Mouse (Mus musculus): ENCODE measurements around the gene Capn15.

Gene Capn15

DNA sequence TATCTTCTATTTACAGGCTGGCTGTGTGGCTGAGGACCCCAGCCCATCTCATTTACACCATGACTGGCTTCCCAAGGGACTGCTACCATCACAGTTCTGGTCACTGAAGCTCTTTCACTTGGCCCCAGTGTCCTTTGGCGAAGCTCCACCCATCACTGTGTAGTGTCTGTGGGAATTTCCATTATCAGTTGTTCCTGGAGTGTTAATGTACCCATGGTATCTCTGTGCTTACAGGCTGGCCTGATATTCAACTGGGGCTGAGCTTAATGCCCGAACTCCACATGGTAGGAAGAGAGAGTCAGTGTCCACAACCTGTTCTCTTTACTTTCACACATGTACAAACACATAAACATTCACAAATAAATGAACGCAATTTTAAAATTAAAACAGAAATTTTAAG, 7.9 kb upstream of the Capn15 start:
- no peak for DNase-seq (ENCODE audit: low spot score)

DNA sequence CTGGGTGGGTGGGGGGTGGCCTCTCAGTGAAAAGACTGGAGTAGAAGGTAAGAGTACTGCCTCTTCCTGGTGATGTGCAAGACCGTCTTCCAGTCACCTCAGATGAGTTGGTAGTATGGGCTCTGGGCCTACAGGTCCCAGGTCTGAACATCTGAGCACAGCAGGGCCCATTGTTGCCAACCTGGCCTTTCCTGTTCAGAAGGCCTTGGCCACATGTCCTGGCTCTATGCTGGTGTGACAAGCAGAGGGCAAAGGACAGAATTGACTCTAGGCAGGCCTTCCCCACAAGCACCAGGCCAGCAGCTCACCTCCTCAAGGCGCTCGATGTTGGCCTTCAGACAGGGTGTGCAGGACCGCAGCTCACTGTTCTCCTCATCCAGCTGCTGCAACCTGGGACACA, 6.7 kb upstream of the Capn15 start:
- no peak for DNase-seq (ENCODE audit: low spot score)

DNA sequence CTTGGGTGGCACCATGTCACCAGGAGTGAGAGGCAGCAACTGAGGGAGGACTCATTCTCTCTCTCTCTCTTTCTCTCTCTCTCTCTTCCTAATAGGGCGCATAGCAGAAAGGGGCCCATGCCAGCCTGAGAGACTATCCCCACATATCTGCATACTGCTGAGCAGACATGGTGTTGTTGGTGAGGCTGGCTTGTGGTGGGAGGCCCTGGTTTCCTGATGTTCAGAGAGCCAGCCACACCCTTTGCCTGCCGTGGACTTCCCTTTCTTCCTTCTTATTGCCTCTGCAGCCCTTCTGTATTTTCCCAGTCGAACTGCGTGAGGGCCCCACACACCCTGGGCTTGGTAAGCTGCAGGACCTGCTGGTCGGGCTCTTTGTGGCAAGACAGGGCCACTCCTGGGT, 4.7 kb upstream of the Capn15 start:
- no peak for DNase-seq (ENCODE audit: low spot score)

DNA sequence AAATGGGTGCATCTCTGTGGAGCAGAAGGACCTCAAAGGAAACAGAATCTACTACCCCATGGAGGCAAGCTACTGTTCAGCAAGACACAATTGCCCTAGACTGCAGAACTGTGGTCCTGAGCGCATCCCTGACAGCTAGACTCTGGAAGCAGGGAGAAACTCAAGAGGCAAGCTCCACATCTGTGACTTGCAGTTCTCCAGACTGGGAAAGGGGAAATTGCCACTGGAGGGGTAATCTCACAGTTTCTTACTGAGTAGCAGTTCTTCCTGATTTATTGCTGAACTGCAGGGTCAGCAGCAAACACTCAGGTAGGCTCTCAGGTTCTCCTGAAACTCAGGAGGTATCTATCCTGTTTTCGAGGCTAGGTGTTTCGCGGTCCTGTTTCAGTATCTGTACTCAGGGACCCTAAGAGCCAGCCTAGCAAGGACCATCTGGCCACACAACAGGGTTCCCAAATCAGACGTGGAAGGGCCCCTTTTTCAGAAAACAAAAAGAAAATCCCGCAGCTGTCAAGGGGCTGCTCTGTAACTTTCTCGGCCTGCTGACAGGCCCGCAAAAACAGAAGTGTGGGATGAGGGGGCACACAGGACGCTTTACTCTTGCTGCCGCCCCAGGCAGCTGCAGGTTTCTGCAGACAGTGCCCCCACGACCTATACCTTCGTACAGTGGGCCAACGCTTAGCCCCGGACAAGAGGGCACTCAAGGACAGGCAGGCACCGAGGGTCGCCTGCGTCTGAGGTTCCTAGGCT, 865 bp downstream of the Capn15 start:
- peak; percentile 10 for DNase-seq (ENCODE audit: low spot score)

DNA sequence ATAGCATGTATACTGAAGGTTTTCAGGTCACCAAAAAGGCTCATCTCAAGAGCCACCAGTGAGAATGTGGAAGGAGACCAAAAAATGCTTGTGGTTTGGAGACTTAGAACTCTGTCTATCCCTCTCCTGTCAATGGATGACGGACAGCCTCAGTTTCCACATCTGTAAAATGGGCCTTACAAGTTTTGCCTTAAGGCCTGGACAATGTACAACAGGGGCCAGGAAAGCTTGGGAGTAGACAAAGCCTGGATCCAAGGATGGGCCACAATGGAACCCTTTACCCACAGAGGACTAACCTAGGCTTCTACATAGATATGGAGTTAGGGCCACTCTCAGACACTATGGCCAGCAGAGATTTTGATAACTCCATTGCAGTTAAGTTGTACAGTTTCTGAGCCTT, 1.5 kb downstream of the Capn15 start:
- DNase-seq (ENCODE audit: low spot score), result no peak

DNA sequence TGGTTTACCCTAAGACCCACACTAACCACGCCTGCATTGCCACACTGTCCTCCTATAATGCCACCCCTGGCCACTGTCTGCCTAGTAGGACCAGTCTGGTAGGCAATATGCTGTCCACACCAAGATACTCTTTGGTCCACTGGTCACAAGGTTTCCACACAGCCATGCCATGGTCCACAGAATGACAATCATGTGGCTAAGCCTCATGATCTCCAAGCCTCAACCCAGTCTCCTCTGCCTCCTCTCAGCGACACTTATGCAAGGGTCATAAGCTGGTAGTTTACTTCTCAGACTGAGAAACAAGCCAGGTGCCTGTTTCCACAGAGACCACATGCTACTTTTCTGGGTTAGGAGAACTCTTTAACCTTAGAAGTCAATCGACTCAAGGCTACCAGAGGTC, 2.7 kb downstream of the Capn15 start:
- DNase-seq (ENCODE audit: low spot score), result no peak

DNA sequence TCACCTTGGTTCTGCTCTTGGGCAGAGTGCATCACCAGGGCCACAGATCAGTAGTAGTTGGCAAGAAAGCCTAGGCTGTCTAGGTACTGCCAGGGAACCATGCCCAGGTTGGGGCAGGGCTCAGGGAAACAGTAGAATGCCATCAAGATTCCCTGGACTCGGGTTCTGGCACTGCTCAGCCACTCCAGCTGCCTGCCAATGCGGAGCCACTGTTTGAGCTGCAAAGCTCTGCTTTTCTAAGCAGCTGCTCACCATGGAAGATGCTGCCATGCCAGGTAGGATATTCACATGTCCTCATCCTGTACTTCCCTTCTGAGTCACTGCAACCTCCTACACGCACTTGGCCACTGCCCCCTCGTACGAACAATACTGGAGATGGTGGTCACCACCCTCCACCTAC, 4.7 kb downstream of the Capn15 start:
- no peak for DNase-seq (ENCODE audit: low spot score)

DNA sequence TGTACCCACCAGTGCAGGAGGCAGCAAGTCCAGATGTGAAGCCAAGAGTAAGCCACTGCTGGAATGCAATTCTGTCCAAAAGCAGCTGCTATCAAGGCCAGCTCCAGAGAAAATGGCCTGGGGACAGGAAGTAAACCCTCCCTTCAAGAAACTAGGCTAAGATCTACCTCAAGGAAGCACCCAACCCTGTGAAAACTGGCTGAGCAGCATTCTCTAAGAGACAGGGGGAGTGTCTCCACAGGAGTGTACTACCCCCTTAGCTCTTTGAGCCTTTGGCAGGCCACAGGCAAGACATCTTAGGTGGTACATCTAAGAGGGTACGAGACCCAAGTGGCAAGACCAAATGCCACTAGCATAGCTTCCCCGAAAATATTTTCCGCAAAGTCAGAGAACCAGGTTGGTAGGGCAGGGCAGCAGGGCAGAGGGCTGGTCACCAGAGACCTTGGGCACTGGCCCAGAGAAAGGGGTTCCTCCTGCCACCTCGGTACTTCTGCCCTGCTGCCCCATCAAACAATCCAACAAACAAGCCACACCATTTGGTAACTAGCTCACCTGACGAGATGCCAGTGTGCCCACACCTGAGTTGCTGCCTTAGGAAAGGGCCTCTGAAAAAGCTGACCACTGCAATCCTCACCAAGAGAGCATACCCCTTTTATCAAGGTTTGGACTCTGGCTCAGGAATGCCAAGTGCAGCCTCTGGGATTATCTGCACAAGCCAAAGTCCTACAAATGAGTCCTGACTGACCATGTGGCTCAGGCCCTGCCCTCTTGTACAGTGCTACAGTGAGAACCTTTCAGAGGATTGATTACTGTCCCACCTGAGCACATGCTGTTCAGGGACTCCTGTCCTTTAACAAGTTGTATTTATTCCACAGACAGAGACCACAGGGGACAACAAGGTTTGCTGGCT, 5.5 kb downstream of the Capn15 start:
- DNase-seq (ENCODE audit: low spot score), result no peak

DNA sequence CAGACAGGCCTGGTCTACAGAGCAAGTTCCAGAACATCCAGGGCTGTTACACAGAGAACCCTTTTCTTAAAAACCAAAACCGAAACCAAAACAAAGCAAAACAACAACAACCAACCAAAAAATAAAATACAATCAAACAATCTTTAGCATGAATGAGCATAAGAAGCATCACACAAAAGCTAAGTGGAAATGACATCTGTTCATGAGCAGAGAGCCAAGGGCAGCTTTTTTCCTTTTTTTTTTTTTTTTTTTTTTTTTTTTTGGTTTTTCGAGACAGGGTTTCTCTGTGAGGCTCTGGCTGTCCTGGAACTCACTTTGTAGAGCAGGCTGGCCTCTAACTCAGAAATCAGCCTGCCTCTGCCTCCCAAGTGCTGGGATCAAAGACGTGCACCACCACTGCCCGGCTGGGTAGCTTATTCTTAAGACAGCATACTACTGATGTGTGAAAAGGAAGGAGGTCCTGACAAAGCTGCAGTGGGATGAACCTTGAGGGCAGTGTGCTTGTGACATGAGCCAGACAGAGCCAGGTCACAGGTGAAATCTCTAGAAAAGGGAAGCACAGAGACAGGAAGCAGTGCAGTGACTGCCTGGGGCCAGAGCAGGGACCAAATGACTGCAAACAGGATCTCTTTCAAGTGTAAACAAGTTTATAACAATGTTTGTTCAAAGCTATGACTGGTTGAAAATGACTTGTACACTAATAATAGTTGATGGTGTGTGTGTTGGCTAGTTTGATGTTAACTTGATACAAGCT, 14.5 kb downstream of the Capn15 start:
- no peak for DNase-seq (ENCODE audit: low spot score)

DNA sequence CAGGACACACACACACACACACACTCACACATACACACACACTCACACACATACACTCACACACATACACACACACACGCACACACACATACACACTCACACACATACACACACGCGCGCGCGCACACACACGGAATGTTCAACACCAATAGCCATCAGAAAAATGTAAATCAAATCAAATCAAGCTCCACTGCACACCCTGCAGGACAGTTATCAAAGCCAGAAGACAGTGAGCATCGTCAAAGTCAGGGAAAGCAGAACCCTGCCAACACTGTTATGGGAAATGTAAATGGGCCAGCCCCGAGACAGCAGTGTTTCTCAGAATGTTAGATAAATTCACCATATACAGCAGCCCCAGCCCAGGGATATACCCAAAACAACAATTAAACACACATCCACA, 15.1 kb downstream of the Capn15 start:
- DNase-seq (ENCODE audit: low spot score), result no peak

DNA sequence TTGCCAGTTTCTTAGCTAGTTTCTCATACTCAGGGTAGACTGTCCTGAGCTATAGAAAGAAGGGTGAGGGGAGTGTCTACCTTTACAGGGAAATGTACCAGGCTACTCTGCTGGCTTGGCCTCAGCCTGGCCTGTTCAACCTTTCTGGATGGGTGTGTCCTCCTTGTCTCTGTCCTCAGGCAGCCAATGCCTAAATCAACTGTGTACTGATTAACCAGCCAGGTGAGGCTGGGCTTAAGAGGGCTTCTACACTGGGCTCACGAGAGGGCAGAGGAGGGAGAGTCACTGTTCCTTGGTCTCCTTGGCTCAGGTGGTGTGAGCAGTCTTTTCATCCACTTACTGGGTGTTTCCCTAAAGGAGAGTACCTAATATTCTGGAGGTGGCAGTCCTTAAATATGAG, 17.4 kb downstream of the Capn15 start:
- no peak for DNase-seq (ENCODE audit: low spot score)

DNA sequence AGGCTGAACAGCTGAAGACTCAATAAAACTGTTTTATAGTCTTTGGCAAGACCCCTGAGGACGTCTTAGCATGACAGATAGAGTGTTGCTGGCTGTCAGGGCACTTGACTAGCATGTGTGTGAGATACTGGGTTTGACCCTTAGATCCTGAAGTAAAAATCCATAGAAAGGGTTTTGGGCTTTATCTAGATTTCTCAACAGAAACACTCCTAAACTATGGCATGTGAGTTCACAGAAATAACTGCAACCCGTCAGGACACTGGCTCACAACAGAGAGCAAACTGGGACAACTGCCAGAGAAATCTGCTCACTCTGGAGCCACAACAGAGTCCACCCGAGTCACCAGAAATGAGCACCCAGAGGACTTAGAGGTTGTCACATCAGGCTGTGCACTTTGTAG, 17.9 kb downstream of the Capn15 start:
- DNase-seq (ENCODE audit: low spot score), result no peak

DNA sequence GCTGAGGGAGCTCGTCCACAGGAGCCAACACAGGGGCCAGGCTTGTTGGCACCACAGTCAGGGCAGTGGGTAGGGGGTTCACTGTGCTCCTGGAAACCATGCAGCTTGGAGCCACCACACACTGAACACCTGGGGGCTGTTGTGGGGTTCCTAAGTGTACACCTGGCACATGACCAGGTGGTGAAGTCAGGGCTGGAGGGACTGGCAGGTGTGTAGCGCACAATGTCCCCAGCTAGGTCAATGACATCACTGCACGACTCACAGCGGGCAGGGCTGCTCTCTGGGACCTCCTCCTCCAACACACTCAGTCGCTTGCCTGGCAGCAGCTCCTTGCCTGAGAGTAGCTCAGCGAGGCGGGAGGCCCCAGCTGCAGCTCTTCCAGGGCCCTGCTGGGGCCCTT, 21.3 kb downstream of the Capn15 start:
- DNase-seq (ENCODE audit: low spot score), result no peak

DNA sequence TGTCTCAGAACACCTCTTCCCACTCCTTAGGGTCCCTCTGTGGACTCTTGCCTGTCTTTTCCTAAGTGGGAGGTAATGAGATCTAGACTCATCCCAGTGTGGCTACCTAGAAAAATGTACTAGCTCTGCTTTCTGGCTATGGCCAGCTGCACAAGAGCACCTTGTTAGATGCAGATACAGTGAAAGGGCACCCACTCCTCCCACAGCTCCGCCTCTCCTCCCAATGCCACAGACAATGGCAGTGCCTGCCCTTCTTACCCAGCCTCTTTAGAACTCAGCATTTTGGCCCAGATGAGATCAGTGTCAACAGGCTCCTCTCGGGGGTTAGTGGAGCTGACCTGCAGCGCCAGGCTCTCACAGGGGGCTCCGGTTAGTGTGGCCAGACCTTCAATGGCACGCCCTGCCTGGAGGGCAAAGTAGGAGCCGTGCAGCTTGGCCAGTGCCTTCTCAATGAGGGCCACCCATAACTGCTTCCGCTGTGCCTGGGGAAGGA, 23.1 kb downstream of the Capn15 start:
- DNase-seq (ENCODE audit: low spot score), result no peak

DNA sequence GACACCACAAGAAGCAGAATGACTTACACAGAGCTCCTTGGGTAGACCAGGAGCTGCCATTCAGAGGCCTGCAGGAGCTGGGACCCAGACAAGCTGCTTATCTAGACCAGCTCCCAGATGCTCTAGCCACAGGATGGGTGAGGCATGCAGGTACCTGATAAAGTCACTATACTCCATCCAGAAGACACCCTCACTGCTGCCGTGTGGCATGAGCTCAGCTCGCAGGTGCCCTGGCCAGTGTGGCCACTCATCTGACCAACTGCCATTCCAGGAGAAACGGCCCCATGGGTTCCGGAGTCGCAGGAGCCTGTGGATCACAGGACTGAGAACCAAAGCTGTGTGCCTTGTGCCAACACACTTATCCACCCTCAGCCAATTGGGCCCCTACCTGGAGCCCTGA, 24.0 kb downstream of the Capn15 start:
- no peak for DNase-seq (ENCODE audit: low spot score)

DNA sequence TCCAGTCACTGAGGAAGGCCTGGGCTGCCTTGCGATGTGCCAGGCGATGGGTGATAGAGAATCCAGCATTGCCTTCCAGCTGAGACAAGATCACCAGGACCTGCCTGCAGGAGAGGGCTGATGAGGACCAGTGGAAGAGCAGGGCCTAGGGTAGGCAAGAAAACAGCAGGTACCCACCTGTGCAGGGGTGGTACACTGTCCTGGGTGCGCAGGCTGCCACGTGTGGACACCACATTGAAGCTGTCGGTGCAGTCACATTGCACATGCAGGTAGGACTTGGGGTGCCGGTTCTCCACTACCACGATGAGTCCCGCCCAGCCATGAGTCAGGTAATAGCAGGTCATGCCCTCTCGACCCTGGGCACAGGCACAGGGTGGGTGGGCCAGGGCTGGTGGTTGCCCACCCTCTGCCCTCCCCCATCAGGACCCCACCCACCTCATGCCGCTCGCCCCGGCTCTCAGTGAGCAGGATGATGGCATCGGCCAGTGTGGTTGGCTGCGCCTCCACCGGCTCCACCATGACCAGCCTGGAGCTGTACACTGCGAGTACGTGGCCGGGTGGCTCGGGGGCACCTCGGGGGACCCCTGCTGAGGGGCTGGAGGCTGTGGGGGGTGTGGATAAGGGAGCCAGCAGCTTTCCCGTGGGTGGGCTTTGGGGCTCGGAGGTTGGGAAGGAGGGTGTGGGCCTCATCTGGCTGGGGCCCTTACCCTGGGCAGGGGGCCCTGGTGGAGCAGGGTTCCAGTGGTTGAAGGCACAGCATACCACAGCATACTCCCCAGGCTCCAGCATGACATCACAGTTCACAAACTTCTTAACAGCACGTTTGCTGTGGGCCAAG, 25.7 kb downstream of the Capn15 start:
- DNase-seq (ENCODE audit: low spot score), result no peak

DNA sequence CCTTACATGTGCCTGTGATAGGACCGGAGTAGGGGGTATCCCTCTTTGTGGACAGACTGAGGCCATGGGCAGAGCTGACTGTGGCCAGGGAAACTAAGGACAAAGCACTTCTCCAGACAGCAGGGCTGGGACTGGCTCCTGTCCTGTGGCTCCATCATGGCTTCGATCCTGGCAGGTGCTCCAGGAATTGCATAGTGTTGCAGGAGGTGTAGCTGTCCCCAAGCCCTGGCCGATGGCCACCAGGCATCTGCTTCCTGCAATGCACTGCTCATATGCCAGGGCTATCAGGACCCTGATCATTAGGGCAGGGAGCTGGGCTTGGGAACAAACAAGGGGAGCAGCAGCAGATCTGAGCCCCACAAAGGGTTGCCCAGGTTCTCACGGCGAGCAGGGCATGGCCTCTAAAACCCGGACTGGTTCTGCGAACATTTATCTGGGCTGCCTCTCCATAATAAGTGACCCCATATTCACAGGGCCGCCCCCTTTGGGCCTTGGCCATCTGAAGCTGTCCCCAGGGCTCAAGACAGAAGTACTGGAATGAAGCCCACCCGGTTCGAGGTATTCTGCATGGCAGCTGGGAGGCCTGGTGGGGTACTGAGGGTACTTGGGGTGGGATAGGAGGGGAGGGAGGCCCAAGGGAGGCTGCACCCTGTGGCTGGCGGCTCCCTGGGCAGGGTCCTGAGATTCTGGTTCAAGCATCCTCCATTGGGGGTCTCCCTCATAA, 26.7 kb downstream of the Capn15 start:
- no peak for DNase-seq (ENCODE audit: low spot score)

DNA sequence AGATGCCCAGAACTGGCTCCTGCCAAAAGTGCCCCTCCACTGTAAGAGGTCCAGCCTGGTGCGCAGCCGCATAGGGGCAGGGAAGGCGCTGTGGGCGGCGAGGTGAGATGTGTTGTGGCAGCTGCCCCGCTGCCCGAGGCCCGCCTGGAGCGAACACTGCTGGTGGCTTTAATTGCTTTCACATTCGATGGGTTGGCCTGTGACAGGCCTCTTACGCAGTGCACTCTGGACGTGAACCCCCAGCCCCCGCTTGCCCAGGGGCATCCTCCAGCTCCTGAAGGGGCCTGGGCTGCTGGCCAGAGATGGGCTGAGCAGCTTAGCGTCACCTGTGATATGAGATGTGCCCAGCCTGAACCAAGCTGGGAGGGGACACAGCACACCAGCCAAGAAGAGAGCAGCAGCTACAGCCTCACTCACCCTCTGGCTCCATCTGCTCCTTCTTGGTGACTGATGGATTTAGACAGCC, 28.0 kb downstream of the Capn15 start:
- no peak for DNase-seq (ENCODE audit: low spot score)

DNA sequence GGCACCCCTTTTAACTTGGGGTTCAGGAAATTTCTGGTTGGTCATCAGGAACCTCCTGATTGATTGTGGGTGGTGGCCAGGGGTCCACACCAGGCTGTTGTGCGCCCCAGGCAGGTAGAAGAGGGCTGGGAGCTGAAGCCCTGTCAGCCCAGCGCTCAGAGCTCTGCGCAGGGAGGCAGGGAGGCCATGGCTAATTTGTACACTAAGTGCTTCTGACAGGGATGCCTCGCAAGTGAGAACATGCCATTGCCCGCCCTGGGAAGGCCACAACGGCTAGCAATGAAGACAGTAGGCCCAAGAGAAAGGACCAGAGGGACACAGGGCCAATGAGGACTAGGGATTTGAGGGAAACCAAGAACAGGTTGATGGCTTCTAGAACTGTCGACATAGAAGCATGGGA, 29.0 kb downstream of the Capn15 start:
- no peak for DNase-seq (ENCODE audit: low spot score)

DNA sequence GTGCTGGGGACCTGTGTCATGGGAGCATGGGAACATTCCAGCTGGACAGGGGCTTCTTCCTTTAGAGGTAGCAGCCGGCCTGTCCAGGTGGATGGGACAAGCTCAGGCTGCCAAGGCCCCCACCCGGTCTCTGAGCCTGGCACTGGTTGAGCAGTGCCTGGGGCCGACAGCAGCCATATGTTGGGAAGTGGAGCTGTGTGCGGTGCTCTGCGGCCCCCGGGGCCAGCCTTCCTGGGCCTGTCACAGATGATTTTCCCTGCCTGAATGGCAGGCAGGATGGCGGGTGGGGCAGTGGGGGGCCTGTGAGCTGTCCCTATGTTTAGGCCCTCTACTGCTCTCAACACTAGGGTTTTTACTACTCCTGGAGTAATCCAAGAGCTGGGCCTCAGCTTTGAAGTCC, 29.4 kb downstream of the Capn15 start:
- no peak for DNase-seq (ENCODE audit: low spot score)

DNA sequence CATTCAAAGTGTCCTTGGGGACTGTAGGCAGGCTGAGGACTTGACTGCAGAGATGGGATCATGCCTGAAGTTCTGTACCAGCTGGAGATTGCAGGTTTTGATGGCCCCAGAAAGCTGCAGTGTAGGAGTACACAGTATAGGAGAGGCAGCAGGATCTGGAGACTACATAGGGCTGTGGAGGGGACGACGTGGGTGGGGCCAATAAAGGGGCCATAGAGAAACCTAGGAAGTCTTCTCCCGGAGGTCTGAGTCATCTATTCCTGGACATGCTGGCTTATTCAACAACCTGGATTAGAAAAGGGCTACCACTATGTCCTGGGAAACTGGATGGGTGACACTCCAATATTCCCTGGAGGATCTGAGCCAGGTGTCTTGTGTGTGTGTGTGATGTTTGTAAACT, 29.9 kb downstream of the Capn15 start:
- no peak for DNase-seq (ENCODE audit: low spot score)

Data from embryo, embryonic 10.5 days (tissue).